Mouse (Mus musculus): ENCODE results near the gene B230118H07Rik. TPM values are rescaled to one million over a fixed set of nuclear protein-coding genes. Genes with fewer than 3 reads are reported as not detected.
A peak's percentile ranks its signal among the peaks of the same experiment; 100 is the strongest.

B230118H07Rik gene
- total RNA-seq, 2 experiments from 2014 or later, result 28.0 to 30.1 TPM

- DNase-seq (ENCODE audit: low spot score in 2 of 2), result peak in 1 of 2 experiments; percentile 17
Observed at GRCm38 (mm10) chr2:101592023-101592841, 57.1 kb downstream of the B230118H07Rik start.

GRCm38 (mm10) chr2:101591356-101591755 lies 58.0 kb downstream of the B230118H07Rik start:
- peak in 1 of 2 experiments; percentile 27 for DNase-seq (ENCODE audit: low spot score in 2 of 2)

GRCm38 (mm10) chr2:101581418-101581817 lies 67.9 kb downstream of the B230118H07Rik start:
- DNase-seq (ENCODE audit: low spot score in 2 of 2), result no peak

- DNase-seq (ENCODE audit: low spot score in 2 of 2), result no peak
Observed at GRCm38 (mm10) chr2:101580977-101581376, 68.4 kb downstream of the B230118H07Rik start.

GRCm38 (mm10) chr2:101580428-101580827 lies 68.9 kb downstream of the B230118H07Rik start:
- DNase-seq (ENCODE audit: low spot score in 2 of 2), result no peak

GRCm38 (mm10) chr2:101580027-101580426 lies 69.3 kb downstream of the B230118H07Rik start:
- DNase-seq (ENCODE audit: low spot score in 2 of 2), result no peak

- DNase-seq (ENCODE audit: low spot score in 2 of 2), result no peak
Observed at GRCm38 (mm10) chr2:101577243-101577642, 72.1 kb downstream of the B230118H07Rik start.

GRCm38 (mm10) chr2:101569230-101569629 lies 80.1 kb downstream of the B230118H07Rik start:
- no peak for DNase-seq (ENCODE audit: low spot score in 2 of 2)

- no peak for DNase-seq (ENCODE audit: low spot score in 2 of 2)
Observed at GRCm38 (mm10) chr2:101567490-101567889, 81.8 kb downstream of the B230118H07Rik start.

- DNase-seq (ENCODE audit: low spot score in 2 of 2), result no peak
Observed at GRCm38 (mm10) chr2:101563776-101564175, 85.6 kb downstream of the B230118H07Rik start.

GRCm38 (mm10) chr2:101563206-101563605 lies 86.1 kb downstream of the B230118H07Rik start:
- DNase-seq (ENCODE audit: low spot score in 2 of 2), result peak; percentile 10 to 19

GRCm38 (mm10) chr2:101559431-101559830 lies 89.9 kb downstream of the B230118H07Rik start:
- no peak for DNase-seq (ENCODE audit: low spot score in 2 of 2)

GRCm38 (mm10) chr2:101555886-101556285 lies 93.4 kb downstream of the B230118H07Rik start:
- no peak for DNase-seq (ENCODE audit: low spot score in 2 of 2)

- DNase-seq (ENCODE audit: low spot score in 2 of 2), result no peak
Observed at GRCm38 (mm10) chr2:101553851-101554250, 95.5 kb downstream of the B230118H07Rik start.

GRCm38 (mm10) chr2:101552301-101552700 lies 97.0 kb downstream of the B230118H07Rik start:
- no peak for DNase-seq (ENCODE audit: low spot score in 2 of 2)

GRCm38 (mm10) chr2:101551026-101551719 lies 98.2 kb downstream of the B230118H07Rik start:
- no peak for DNase-seq (ENCODE audit: low spot score in 2 of 2)

- DNase-seq (ENCODE audit: low spot score in 2 of 2), result no peak
Observed at GRCm38 (mm10) chr2:101550176-101550575, 99.2 kb downstream of the B230118H07Rik start.

GRCm38 (mm10) chr2:101548866-101549265 lies 100.5 kb downstream of the B230118H07Rik start:
- DNase-seq (ENCODE audit: low spot score in 2 of 2), result no peak

GRCm38 (mm10) chr2:101545593-101545992 lies 103.7 kb downstream of the B230118H07Rik start:
- no peak for DNase-seq (ENCODE audit: low spot score in 2 of 2)

- no peak for DNase-seq (ENCODE audit: low spot score in 2 of 2)
Observed at GRCm38 (mm10) chr2:101543704-101544417, 105.5 kb downstream of the B230118H07Rik start.

GRCm38 (mm10) chr2:101536887-101537286 lies 112.4 kb downstream of the B230118H07Rik start:
- peak in 1 of 2 experiments; percentile 16 for DNase-seq (ENCODE audit: low spot score in 2 of 2)

- no peak for DNase-seq (ENCODE audit: low spot score in 2 of 2)
Observed at GRCm38 (mm10) chr2:101533741-101534140, 115.6 kb downstream of the B230118H07Rik start.

Measured in layer of hippocampus, postnatal 10 days (tissue).